Mouse (Mus musculus) cortical plate, adult 2 months (tissue): ENCODE data around the gene Fgfr2.

ENCODE experiments used
- CTCF ChIP-seq: fragments of 200-500 bp; IDR thresholded peaks from 2 replicates; pipeline ENCODE4 v1.5.1; 2011; ENCODE audit warnings: mild to moderate bottlenecking, control low read depth, low read length; ENCODE audit not compliant: insufficient read depth; ENCODE audit errors: extremely low read depth
- POLR2A ChIP-seq: fragments of 200-500 bp; IDR thresholded peaks from 2 replicates; pipeline ENCODE4 v1.6.1; 2011; ENCODE audit warnings: mild to moderate bottlenecking, low read length, control low read depth; ENCODE audit not compliant: insufficient read depth; ENCODE audit errors: extremely low read depth

- TF ChIP-seq CTCF (no peak), POLR2A (no peak)
These were observed 2719.8 kb downstream of the Fgfr2 start for GRCm38 (mm10) chr7:130403346-130403745.
